Mouse (Mus musculus) cortical plate, adult 2 months (tissue): ENCODE results near the gene Cryga. TPM values are rescaled to one million over a fixed set of nuclear protein-coding genes. Genes with fewer than 3 reads are reported as not detected.

Source experiments
- H3K27ac ChIP-seq: fragments of 200-500 bp; 2 replicates; pipeline ENCODE4 v1.5.1; 2012; ENCODE audit warnings: low read length, control low read depth, inconsistent platforms; ENCODE audit not compliant: insufficient read depth
- H3K4me1 ChIP-seq: fragments of 200-500 bp; 2 replicates; pipeline ENCODE4 v1.6.1; 2011; ENCODE audit warnings: low read length; ENCODE audit not compliant: control insufficient read depth, insufficient read depth
- H3K4me3 ChIP-seq: fragments of 200-500 bp; 2 replicates; pipeline ENCODE4 v1.5.1; 2011; ENCODE audit warnings: mild to moderate bottlenecking, low read length, control low read depth; ENCODE audit not compliant: insufficient read depth
- CTCF ChIP-seq: fragments of 200-500 bp; IDR thresholded peaks from 2 replicates; pipeline ENCODE4 v1.5.1; 2011; ENCODE audit warnings: mild to moderate bottlenecking, control low read depth, low read length; ENCODE audit not compliant: insufficient read depth; ENCODE audit errors: extremely low read depth
- POLR2A ChIP-seq: fragments of 200-500 bp; IDR thresholded peaks from 2 replicates; pipeline ENCODE4 v1.6.1; 2011; ENCODE audit warnings: mild to moderate bottlenecking, low read length, control low read depth; ENCODE audit not compliant: insufficient read depth; ENCODE audit errors: extremely low read depth
- polyA plus RNA-seq: library from polyadenylated mRNA; depleted of rRNA; stranded (reverse); fragments of >200 nt; gene quantifications from 2 replicates; pipeline ENCODE4 v1.2.3, GENCODE M21; 2012

Cryga gene
- polyA plus RNA-seq, 1 experiment: 1.1 TPM

DNA sequence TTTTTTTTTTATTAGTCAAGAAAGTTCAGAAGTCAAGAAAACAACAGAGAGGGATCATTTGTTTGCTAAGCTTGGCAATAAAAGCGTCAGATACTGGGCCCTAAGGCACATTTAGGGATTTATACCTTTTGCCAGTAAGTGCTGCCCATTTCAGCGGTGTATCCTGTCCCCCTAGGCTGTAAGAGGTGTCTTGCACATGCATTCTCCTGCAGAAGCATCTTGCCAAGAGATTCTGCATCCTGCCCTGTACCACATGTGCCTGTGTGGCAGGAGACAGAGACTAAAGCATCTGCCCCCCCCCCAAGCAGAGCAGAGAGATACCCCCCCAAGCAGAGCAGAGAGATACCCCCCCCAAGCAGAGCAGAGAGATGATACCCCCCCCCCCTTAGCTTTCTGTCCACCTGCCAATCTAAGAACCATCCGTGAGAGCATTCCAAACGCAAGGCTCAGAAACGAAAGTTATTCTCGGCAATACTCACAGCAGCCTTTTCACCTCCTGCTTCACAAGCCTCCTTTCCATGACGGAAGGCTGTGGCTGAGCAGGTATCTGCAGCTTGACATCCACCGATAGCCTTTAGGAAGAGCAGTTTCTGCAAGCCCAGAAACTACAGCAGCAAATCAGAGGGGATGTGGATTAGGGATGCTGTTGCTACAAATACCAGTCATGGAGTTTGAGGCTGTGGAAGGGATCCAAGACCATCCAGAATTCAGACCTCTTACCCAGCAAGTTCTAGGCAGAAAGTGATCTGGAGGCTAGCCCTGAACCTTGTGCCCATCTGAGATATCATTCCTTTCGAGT, 19.6 kb upstream of the Cryga start, which contains the start of gene D630023F18Rik:
D630023F18Rik (minus strand) TSS at position 641 of the 799 bp plus-strand sequence.
- no peak for TF ChIP-seq CTCF
- TF ChIP-seq POLR2A: peak; percentile 58
- H3K4me3 ChIP-seq: peak within 1 kb of the TSS; percentile 52
- H3K27ac ChIP-seq: no peak within 1 kb of the TSS
- no peaks in the 10 kb centered on the region for H3K4me1 ChIP-seq

DNA sequence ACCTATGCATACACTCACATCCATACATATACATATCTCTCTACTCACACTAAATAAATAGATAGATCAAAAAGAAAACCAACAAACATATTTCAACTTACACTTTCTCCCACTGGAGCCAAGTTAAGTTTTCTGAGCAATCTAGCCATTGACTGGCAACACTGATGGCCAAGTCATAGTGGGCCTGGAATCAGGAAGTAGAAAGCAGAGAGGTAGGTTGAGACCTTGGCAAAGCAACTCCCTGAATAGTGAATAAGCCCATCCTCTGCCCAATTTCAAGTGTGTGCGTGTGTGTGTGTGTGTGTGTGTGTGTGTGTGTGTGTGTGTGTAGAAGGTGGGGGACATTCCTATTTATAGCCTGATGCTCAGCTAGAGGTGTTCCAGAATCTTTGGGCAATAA, 16.3 kb upstream of the Cryga start, which contains the start of gene Gm28845:
Gm28845 (minus strand) TSS at position 121 of the 400 bp plus-strand sequence.
- no peak for TF ChIP-seq CTCF
- no peak for TF ChIP-seq POLR2A
- Histone ChIP-seq H3K4me1 (no peaks in the 10 kb centered on the region), H3K27ac (no peak within 1 kb of the TSS), H3K4me3 (no peak within 1 kb of the TSS)

DNA sequence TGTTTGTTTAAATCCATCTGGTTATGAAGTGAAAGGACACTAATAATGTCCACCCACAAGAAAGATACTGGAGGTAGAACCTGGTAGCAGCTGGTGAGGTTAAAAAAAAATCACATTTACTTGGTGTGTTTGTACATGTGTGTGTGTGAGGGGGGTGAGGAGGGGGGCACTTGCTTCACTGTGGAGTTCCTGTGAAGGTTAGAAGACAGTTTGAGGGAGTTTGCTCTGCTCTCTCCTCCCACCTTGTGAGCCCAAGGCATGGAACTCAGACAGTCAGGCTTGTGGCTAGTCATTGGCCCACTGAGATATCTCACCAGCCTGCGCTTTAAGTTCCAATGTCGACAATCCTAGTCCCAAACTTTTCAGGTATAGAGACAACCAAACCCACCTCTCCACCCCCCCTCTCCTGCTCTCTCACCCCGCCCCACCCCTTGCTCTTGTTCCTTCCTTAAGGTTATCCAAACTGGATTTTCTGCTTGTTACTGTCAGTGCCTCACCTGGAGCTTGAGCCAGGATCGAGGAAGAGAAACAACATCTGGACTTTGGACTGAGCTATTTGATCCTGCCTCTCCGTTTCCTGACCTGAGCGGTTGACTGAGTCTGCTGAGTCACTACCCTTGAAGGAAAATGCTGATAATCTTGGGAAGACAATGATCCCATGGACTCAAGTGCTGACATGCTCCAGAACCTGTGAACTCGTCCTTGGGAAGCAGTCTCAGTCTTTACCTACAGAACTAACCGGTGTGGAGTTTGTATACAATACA, 15.2 kb upstream of the Cryga start:
- Histone ChIP-seq H3K27ac (no peak overlapping the region), H3K4me3 (no peak overlapping the region), H3K4me1 (no peaks in the 10 kb centered on the region)
- TF ChIP-seq CTCF: no peak
- no peak for TF ChIP-seq POLR2A

DNA sequence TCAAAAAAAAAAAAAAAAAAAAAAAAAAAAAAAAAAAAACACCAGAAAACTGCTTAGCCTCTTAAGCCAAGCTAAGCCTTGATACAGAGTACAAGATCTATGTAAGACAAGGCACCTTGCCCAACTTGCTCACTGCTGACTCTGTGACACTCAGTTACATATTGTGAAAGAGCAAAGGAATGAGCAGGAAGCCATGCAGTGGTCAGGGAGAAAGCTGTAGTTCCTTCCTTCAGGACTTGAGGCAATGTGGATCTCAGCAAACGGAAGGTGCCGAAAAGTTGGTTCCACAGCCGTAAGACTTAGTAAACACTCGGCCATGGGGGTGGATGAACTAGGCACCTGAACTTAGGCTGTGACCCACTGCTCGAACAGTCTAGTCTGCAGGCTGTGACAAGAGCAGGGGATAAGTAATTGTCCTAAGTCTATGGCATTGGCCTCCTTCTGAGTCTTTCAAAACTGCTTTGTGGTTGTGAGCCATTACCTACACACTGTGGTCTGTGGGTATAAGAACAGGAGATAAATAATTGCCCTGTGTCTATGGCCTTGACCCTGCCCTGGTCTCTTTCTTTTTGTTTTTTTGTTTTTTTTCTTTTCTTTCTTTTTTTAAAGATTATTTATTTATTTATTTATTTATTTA, 10.5 kb upstream of the Cryga start:
- Histone ChIP-seq H3K27ac (no peak overlapping the region), H3K4me1 (no peaks in the 10 kb centered on the region), H3K4me3 (no peak overlapping the region)
- TF ChIP-seq POLR2A: no peak
- TF ChIP-seq CTCF: no peak

DNA sequence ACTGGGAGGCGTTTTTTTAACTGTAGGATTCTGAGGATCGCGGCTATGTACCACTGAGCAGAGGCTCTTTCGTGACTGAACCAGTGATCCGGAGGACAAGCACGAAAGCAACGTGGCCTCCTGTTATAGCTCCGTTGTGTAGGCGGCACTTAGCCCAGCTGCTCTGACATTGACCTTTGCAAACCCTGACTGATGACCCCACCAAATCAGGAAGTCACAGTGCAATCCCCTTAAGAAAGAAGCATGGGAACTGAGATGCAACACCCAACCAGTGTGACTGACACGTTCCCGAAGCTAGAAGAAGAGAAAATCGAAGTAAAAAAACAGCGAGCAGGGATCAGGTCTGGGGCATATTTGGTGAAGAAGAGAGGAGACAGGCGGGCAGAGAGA, 9.6 kb upstream of the Cryga start:
- no peak for TF ChIP-seq POLR2A
- TF ChIP-seq CTCF: no peak
- Histone ChIP-seq H3K4me1 (no peaks in the 10 kb centered on the region), H3K27ac (no peak overlapping the region), H3K4me3 (no peak overlapping the region)

DNA sequence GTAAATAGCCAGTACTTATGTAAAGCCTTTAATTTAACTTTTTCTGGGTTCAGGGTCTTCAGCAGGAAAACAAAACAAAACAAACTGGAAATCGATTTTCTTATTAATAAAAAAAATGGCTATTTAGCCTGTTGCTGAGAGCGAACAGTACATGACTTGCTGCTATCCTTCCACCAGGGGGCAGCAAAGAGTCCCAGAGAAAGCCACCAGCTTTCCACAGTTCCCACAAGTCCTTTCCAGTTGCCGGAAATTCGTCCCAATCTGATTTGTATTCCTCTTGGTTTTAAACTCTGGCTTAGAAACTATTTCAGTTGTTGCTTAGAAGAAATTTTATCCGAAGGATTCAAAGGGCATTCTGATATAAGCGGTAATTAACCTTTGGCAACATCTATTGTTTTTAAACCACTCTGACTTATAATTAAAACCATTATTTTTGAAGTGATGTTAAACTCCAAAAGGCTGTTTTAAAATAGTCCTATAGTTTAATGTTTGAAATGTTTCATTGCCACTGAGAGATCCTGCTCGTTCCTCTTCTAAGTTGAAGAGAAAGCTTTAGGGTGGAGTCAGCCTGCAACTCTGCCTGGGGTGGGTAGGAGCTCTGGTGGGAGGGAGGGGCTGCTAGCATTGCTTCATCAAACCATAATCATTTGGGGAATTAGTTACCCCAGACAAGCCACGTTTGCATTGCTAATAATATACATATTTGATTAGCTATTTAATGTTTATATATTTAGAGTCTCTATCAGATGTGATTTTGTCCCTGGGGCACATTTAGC, 9.0 kb upstream of the Cryga start:
- Histone ChIP-seq H3K4me3 (no peak overlapping the region), H3K27ac (no peak overlapping the region), H3K4me1 (no peaks in the 10 kb centered on the region)
- TF ChIP-seq CTCF (peak; percentile 86), POLR2A (no peak)

DNA sequence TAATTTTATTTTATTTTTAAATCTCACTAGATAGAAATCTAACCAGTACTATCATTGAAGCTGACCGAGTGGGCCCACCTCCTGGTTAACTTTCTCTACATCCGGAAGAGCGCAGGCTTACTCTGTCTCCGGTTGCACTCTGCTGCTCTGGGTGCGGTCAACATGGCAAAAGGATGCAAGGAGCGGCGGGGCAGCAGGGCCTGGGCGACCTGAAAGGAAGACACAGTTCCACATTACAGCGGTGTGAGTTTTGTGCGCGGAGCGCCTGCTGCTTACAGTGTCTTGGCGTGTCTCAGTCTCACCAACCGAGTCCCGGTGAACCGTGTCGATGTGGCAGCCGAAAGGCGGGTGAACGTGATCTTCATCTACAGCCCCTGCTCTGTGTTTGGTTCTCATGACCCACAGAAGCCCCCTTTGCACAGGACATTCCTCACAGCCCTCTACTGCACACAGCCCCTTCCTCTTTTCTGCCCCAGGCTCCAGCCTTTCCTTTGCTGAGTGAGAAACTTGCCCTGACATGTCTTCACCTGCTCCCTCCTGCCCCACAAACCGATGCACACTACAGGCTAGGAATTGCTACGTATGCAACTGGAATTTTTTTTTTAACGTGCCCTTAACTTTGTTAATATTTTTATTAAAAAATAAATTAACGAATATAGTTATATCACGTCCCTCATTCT, 6.7 kb upstream of the Cryga start:
- TF ChIP-seq POLR2A (no peak), CTCF (no peak)
- no peak overlapping the region for H3K4me3 ChIP-seq
- H3K27ac ChIP-seq: no peak overlapping the region
- no peaks in the 10 kb centered on the region for H3K4me1 ChIP-seq

DNA sequence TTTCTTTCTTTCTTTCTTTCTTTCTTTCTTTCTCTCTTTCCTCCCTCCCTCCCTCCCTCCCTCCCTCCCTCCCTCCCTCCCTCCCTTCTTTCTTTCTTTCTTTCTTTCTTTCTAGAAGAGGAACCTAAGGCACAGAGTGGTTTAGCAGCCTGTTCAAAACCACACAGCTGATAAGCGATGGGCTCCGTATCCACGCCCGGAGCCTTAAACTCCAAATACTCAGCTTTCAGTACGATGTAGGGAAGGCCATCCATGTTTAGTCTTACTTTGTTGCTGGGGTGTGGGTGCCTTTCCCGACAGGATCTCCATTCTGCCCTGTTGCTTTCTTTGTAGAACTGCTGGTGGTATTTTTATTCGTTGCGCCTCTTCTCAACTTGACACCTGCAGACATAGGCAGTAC, 6.0 kb upstream of the Cryga start:
- Histone ChIP-seq H3K4me1 (no peaks in the 10 kb centered on the region), H3K4me3 (no peak overlapping the region), H3K27ac (no peak overlapping the region)
- no peak for TF ChIP-seq CTCF
- TF ChIP-seq POLR2A: no peak
